8 mouse cellular contexts compared by ENCODE assay signal in genomic region chr11:99041841-99042780, GRCm38 (mm10). TPM values are rescaled to one million over a fixed set of nuclear protein-coding genes. Genes with fewer than 3 reads are reported as not detected.
DNase-seq lines count a peak whose midpoint lies in the region; ATAC-seq lines count a peak whose summit lies in the region.

No protein-coding gene starts in this region.

- DNase-seq in kidney, adult 8-10 months: no peak
- no peak for DNase-seq in forebrain, embryonic 10.5 days (ENCODE audit: extremely low spot score, low spot score)
- DNase-seq in limb, embryonic 11.5 days (ENCODE audit: low spot score): no peak
- no peak for DNase-seq in cerebellum, postnatal 14 days
- no peak for DNase-seq in thymus, postnatal 0 days (ENCODE audit: low spot score)
- no peak for DNase-seq in cerebellum, adult 11-12 months

- WGBS in kidney, embryonic 16.5 days: 31% methylated on average over 16 of the region's 16 CpGs
- WGBS in forebrain, embryonic 10.5 days: 55% methylated on average over 16 of the region's 16 CpGs
- 38% methylated on average over 16 of the region's 16 CpGs for WGBS in limb, embryonic 11.5 days
- 53% methylated on average over 16 of the region's 16 CpGs for WGBS in neural tube, embryonic 13.5 days

- peaks cover 49% of the 10 kb centered on the region for H3K4me1 ChIP-seq in kidney, embryonic 16.5 days (ENCODE audit: insufficient read depth, low read length)
- H3K4me1 ChIP-seq in forebrain, embryonic 10.5 days: peaks cover 73% of the 10 kb centered on the region
- peaks cover 42% of the 10 kb centered on the region for H3K4me1 ChIP-seq in limb, embryonic 11.5 days (ENCODE audit: control insufficient read depth, insufficient read depth, low read length)
- peaks cover 59% of the 10 kb centered on the region for H3K4me1 ChIP-seq in neural tube, embryonic 13.5 days (replicated peaks)

- peak overlapping the region; percentile 95 for H3K27ac ChIP-seq in kidney, embryonic 16.5 days (ENCODE audit: low read length)
- peak overlapping the region; percentile 98 for H3K27ac ChIP-seq in forebrain, embryonic 10.5 days
- peak overlapping the region; percentile 91 for H3K27ac ChIP-seq in limb, embryonic 11.5 days (replicated peaks; ENCODE audit: low read depth, low read length)
- peak overlapping the region; percentile 84 for H3K27ac ChIP-seq in neural tube, embryonic 13.5 days (replicated peaks)

- no peak for ATAC-seq in kidney, embryonic 16.5 days (ENCODE audit: low FRiP score, low TSS enrichment)
- ATAC-seq in limb, embryonic 11.5 days (ENCODE audit: insufficient number of reproducible peaks, low FRiP score, low TSS enrichment, low read depth): no peak
- ATAC-seq in neural tube, embryonic 13.5 days (ENCODE audit: low read depth): no peak

- no peaks in the 10 kb centered on the region for H3K9me3 ChIP-seq in kidney, embryonic 16.5 days (ENCODE audit: low read length)
- no peaks in the 10 kb centered on the region for H3K9me3 ChIP-seq in forebrain, embryonic 10.5 days
- H3K9me3 ChIP-seq in limb, embryonic 11.5 days (ENCODE audit: control insufficient read depth, low read length): no peaks in the 10 kb centered on the region
- no peaks in the 10 kb centered on the region for H3K9me3 ChIP-seq in neural tube, embryonic 13.5 days

- H3K27me3 ChIP-seq in kidney, embryonic 16.5 days (ENCODE audit: insufficient read depth, low read length): no peaks in the 10 kb centered on the region
- 0 out of 2 replicates have a peak, but pooled peaks cover 14% of the 10 kb centered on the region for H3K27me3 ChIP-seq in forebrain, embryonic 10.5 days (ENCODE audit: poor library complexity, severe bottlenecking)
- H3K27me3 ChIP-seq in limb, embryonic 11.5 days (ENCODE audit: control insufficient read depth, insufficient read depth, low read length): no peaks in the 10 kb centered on the region
- no peaks in the 10 kb centered on the region for H3K27me3 ChIP-seq in neural tube, embryonic 13.5 days

- H3K4me2 ChIP-seq in kidney, embryonic 16.5 days (replicated peaks; ENCODE audit: low read depth, low read length): peak overlapping the region; percentile 89
- H3K4me2 ChIP-seq in limb, embryonic 11.5 days (ENCODE audit: low read depth, severe bottlenecking): peak overlapping the region; percentile 92
- peak overlapping the region; percentile 98 for H3K4me2 ChIP-seq in neural tube, embryonic 13.5 days

- peak overlapping the region; percentile 75 for H3K4me3 ChIP-seq in kidney, embryonic 16.5 days (ENCODE audit: low read length)
- peak overlapping the region; percentile 80 for H3K4me3 ChIP-seq in forebrain, embryonic 10.5 days
- H3K4me3 ChIP-seq in limb, embryonic 11.5 days (ENCODE audit: low read depth, low read length): peak overlapping the region; percentile 94
- H3K4me3 ChIP-seq in neural tube, embryonic 13.5 days: peak overlapping the region; percentile 67

- H3K9ac ChIP-seq in kidney, embryonic 16.5 days (replicated peaks; ENCODE audit: low read length): peak overlapping the region; percentile 95
- peak overlapping the region; percentile 94 for H3K9ac ChIP-seq in limb, embryonic 11.5 days (ENCODE audit: low read length)
- peak overlapping the region; percentile 88 for H3K9ac ChIP-seq in neural tube, embryonic 13.5 days

- H3K36me3 ChIP-seq in kidney, embryonic 16.5 days (ENCODE audit: insufficient read depth, low read length): no peaks in the 10 kb centered on the region
- peaks cover 28% of the 10 kb centered on the region for H3K36me3 ChIP-seq in forebrain, embryonic 10.5 days (replicated peaks)
- peaks cover 2% of the 10 kb centered on the region; the same call in 1 of the 2 replicates for H3K36me3 ChIP-seq in limb, embryonic 11.5 days (ENCODE audit: control insufficient read depth, insufficient read depth, low read length)
- no peaks in the 10 kb centered on the region for H3K36me3 ChIP-seq in neural tube, embryonic 13.5 days

RNA-seq across cellular contexts. Expression of gene Igfbp4, which starts 1.1 kb away (rescaled TPM):
- polyA plus RNA-seq in kidney, embryonic 16.5 days (2015; fragmentation: Nextera tagmentation; extraction: Ambion mirVana): 771 and 832 TPM in 2 replicates
- 364 and 368 TPM in 2 replicates for polyA plus RNA-seq in forebrain, embryonic 10.5 days (2016; fragmentation: Nextera tagmentation; extraction: Ambion mirVana)
- 799 and 884 TPM in 2 replicates for polyA plus RNA-seq in limb, embryonic 11.5 days (2014; fragmentation: Nextera tagmentation; extraction: Ambion mirVana)
- polyA plus RNA-seq in neural tube, embryonic 13.5 days (2015; fragmentation: Nextera tagmentation; extraction: Ambion mirVana): 189 and 233 TPM in 2 replicates
- 85.0 and 98.4 TPM in 2 replicates for polyA plus RNA-seq in thymus, postnatal 0 days (2015; fragmentation: Nextera tagmentation; extraction: Ambion mirVana)

RNA-seq across cellular contexts. Expression of gene Top2a, which starts 18.1 kb away (rescaled TPM):
- polyA plus RNA-seq in kidney, embryonic 16.5 days (2015; fragmentation: Nextera tagmentation; extraction: Ambion mirVana): 213 and 252 TPM in 2 replicates
- 366 and 373 TPM in 2 replicates for polyA plus RNA-seq in forebrain, embryonic 10.5 days (2016; fragmentation: Nextera tagmentation; extraction: Ambion mirVana)
- 422 and 448 TPM in 2 replicates for polyA plus RNA-seq in limb, embryonic 11.5 days (2014; fragmentation: Nextera tagmentation; extraction: Ambion mirVana)
- 45.5 and 60.7 TPM in 2 replicates for polyA plus RNA-seq in neural tube, embryonic 13.5 days (2015; fragmentation: Nextera tagmentation; extraction: Ambion mirVana)
- 298 and 329 TPM in 2 replicates for polyA plus RNA-seq in thymus, postnatal 0 days (2015; fragmentation: Nextera tagmentation; extraction: Ambion mirVana)

RNA-seq across cellular contexts. Expression of gene Tns4, which starts 47.0 kb away (rescaled TPM):
- polyA plus RNA-seq in kidney, embryonic 16.5 days (2015; fragmentation: Nextera tagmentation; extraction: Ambion mirVana): 0.17 and 0.22 TPM in 2 replicates
- 0.49 and 0.81 TPM in 2 replicates for polyA plus RNA-seq in forebrain, embryonic 10.5 days (2016; fragmentation: Nextera tagmentation; extraction: Ambion mirVana)
- polyA plus RNA-seq in limb, embryonic 11.5 days (2014; fragmentation: Nextera tagmentation; extraction: Ambion mirVana): 1.2 and 1.6 TPM in 2 replicates
- 0.40 TPM in 1 of 2 replicates, not detected in the other for polyA plus RNA-seq in neural tube, embryonic 13.5 days (2015; fragmentation: Nextera tagmentation; extraction: Ambion mirVana)
- 1.4 and 1.7 TPM in 2 replicates for polyA plus RNA-seq in thymus, postnatal 0 days (2015; fragmentation: Nextera tagmentation; extraction: Ambion mirVana)

RNA-seq across cellular contexts. Expression of gene Gjd3, which starts 59.3 kb away (rescaled TPM):
- 0.59 TPM in 1 of 2 replicates, not detected in the other for polyA plus RNA-seq in kidney, embryonic 16.5 days (2015; fragmentation: Nextera tagmentation; extraction: Ambion mirVana)
- 0.20 and 0.24 TPM in 2 replicates for polyA plus RNA-seq in forebrain, embryonic 10.5 days (2016; fragmentation: Nextera tagmentation; extraction: Ambion mirVana)
- polyA plus RNA-seq in limb, embryonic 11.5 days (2014; fragmentation: Nextera tagmentation; extraction: Ambion mirVana): 0.40 TPM in 1 of 2 replicates, not detected in the other
- 1.4 and 1.5 TPM in 2 replicates for polyA plus RNA-seq in neural tube, embryonic 13.5 days (2015; fragmentation: Nextera tagmentation; extraction: Ambion mirVana)
- 0.27 and 0.51 TPM in 2 replicates for polyA plus RNA-seq in thymus, postnatal 0 days (2015; fragmentation: Nextera tagmentation; extraction: Ambion mirVana)
